Mouse (Mus musculus): Measurements from ENCODE around the gene Fgfrl1.
"Not testable (repeated sequence)": the region's sequence is repeated elsewhere in the genome, so short reads cannot be mapped to it uniquely, and the experiment has no call there.

Fgfrl1 gene

DNA sequence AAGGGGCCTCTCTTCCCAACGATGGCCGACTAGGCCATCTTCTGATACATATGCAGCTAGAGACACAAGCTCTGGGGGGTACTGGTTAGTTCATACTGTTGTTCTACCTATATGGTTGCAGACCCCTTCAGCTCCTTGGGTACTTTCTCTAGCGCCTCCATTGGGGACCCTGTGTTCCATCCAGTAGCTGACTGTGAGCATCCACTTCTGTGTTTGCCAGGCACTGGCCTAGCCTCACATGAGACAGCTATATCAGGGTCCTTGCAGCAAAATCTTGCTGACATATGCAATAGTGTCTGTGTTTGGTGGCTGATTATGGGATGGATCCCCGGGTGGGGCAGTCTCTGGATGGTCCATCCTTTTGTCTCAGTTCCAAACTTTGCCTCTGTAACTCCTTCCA lies 59.1 kb downstream of the Fgfrl1 start:
- not testable (repeated sequence) for DNase-seq (ENCODE audit: low spot score)

Data from c-Kit-positive CD71-positive TER-119-positive erythroid progenitor cells, embryonic 14.5 days (primary cell).